Mouse (Mus musculus) hindbrain, embryonic 10.5 days (tissue): Measurements from ENCODE around the gene Gm17455. TPM values are rescaled to one million over a fixed set of nuclear protein-coding genes. Genes with fewer than 3 reads are reported as not detected.

Experiments
- polyA plus RNA-seq: library from polyadenylated mRNA; unstranded; fragments of >200 nt; fragmentation: Nextera tagmentation; extraction: Ambion mirVana; gene quantifications from 2 replicates; pipeline ENCODE4 v1.2.1, GENCODE M21; 2016

Gene Gm17455
- polyA plus RNA-seq, 1 experiment from 2014 or later = 10.1 TPM

Other genes with a start within 250 kb of the Gm17455 start
- gene Chst3, start 180.5 kb upstream of the Gm17455 start, polyA plus RNA-seq = 1.8 and 2.2 TPM in 2 replicates
- 53.9 and 86.4 TPM in 2 replicates for gene Psap, start 122.1 kb upstream of the Gm17455 start, polyA plus RNA-seq
- gene Vsir, start 52.9 kb upstream of the Gm17455 start, polyA plus RNA-seq = 1.8 and 2.0 TPM in 2 replicates